Mouse (Mus musculus) spleen, adult 2 months (tissue): ENCODE measurements around the gene Eif2b2.

Experiments used
- CTCF ChIP-seq: fragments of 200-500 bp; IDR thresholded peaks from 2 replicates; pipeline ENCODE4 v1.5.1; 2011; ENCODE audit warnings: mild to moderate bottlenecking, inconsistent platforms; ENCODE audit not compliant: insufficient read depth, insufficient read length, insufficient replicate concordance; ENCODE audit errors: extremely low read depth
- POLR2A ChIP-seq: fragments of 200-500 bp; IDR thresholded peaks from 2 replicates; pipeline ENCODE4 v1.6.1; 2011; ENCODE audit warnings: low read depth, low read length, inconsistent platforms

- TF ChIP-seq CTCF, result no peak
- no peak for TF ChIP-seq POLR2A
Measured at GRCm38 (mm10) chr12:85197371-85197770, 21.9 kb upstream of the Eif2b2 start.
